Mouse (Mus musculus): Measurements from ENCODE around the gene Arl1. TPM values are rescaled to one million over a fixed set of nuclear protein-coding genes. Genes with fewer than 3 reads are reported as not detected.
"Not testable (repeated sequence)": the region's sequence is repeated elsewhere in the genome, so short reads cannot be mapped to it uniquely, and the experiment has no call there.

Gene Arl1
- polyA plus RNA-seq, 1 experiment, result 246 TPM

- Histone ChIP-seq H3K27ac (ENCODE audit: insufficient read depth, low read length) (no peak overlapping the region), H3K4me3 (ENCODE audit: insufficient read depth, low read length) (no peak overlapping the region), H3K4me1 (ENCODE audit: control insufficient read depth, insufficient read depth, low read length) (no peaks in the 10 kb centered on the region)
- TF ChIP-seq POLR2A (IDR thresholded peaks at IDR 0.05; ENCODE audit: low read depth, low read length) (no peak), CTCF (IDR thresholded peaks at IDR 0.05; ENCODE audit: borderline replicate concordance, insufficient read depth, low read length) (no peak)
These were observed 13.5 kb upstream of the Arl1 start for GRCm38 (mm10) chr10:88716986-88717755.

- Histone ChIP-seq H3K4me3 (ENCODE audit: insufficient read depth, low read length) (no peak overlapping the region), H3K4me1 (ENCODE audit: control insufficient read depth, insufficient read depth, low read length) (no peaks in the 10 kb centered on the region), H3K27ac (ENCODE audit: insufficient read depth, low read length) (no peak overlapping the region)
- TF ChIP-seq CTCF (IDR thresholded peaks at IDR 0.05; ENCODE audit: borderline replicate concordance, insufficient read depth, low read length), result no peak
These were observed 13.0 kb upstream of the Arl1 start for GRCm38 (mm10) chr10:88717756-88718025.

GRCm38 (mm10) chr10:88719618-88720017 is 11.0 kb upstream of the Arl1 start:
- Histone ChIP-seq H3K27ac (ENCODE audit: insufficient read depth, low read length) (no peak overlapping the region), H3K4me3 (ENCODE audit: insufficient read depth, low read length) (no peak overlapping the region), H3K4me1 (ENCODE audit: control insufficient read depth, insufficient read depth, low read length) (no peaks in the 10 kb centered on the region)
- no peak for TF ChIP-seq CTCF (IDR thresholded peaks at IDR 0.05; ENCODE audit: borderline replicate concordance, insufficient read depth, low read length)
- TF ChIP-seq POLR2A (IDR thresholded peaks at IDR 0.05; ENCODE audit: low read depth, low read length), result no peak

GRCm38 (mm10) chr10:88725343-88725742 is 5.3 kb upstream of the Arl1 start:
- peaks cover 2% of the 10 kb centered on the region; the same call in 1 of the 2 replicates for H3K4me1 ChIP-seq (ENCODE audit: control insufficient read depth, insufficient read depth, low read length)
- TF ChIP-seq CTCF (IDR thresholded peaks at IDR 0.05; ENCODE audit: borderline replicate concordance, insufficient read depth, low read length) (no peak), POLR2A (IDR thresholded peaks at IDR 0.05; ENCODE audit: low read depth, low read length) (no peak)

GRCm38 (mm10) chr10:88727128-88727527 is 3.5 kb upstream of the Arl1 start:
- TF ChIP-seq CTCF (IDR thresholded peaks at IDR 0.05; ENCODE audit: borderline replicate concordance, insufficient read depth, low read length), result no peak
- TF ChIP-seq POLR2A (IDR thresholded peaks at IDR 0.05; ENCODE audit: low read depth, low read length), result no peak
- Histone ChIP-seq H3K4me1 (ENCODE audit: control insufficient read depth, insufficient read depth, low read length) (peaks cover 2% of the 10 kb centered on the region; the same call in 1 of the 2 replicates), H3K4me3 (ENCODE audit: insufficient read depth, low read length) (no peak overlapping the region), H3K27ac (ENCODE audit: insufficient read depth, low read length) (no peak overlapping the region)

More at GRCm38 (mm10) chr10:88725343-88725742, 5.3 kb upstream of the Arl1 start:
- H3K4me3 ChIP-seq (ENCODE audit: insufficient read depth, low read length), result no peak overlapping the region
- no peak overlapping the region for H3K27ac ChIP-seq (ENCODE audit: insufficient read depth, low read length)

GRCm38 (mm10) chr10:88728166-88728565 is 2.5 kb upstream of the Arl1 start:
- no peak for TF ChIP-seq CTCF (IDR thresholded peaks at IDR 0.05; ENCODE audit: borderline replicate concordance, insufficient read depth, low read length)
- TF ChIP-seq POLR2A (IDR thresholded peaks at IDR 0.05; ENCODE audit: low read depth, low read length), result no peak
- peaks cover 2% of the 10 kb centered on the region; the same call in 1 of the 2 replicates for H3K4me1 ChIP-seq (ENCODE audit: control insufficient read depth, insufficient read depth, low read length)
- no peak overlapping the region for H3K4me3 ChIP-seq (ENCODE audit: insufficient read depth, low read length)
- H3K27ac ChIP-seq (ENCODE audit: insufficient read depth, low read length), result peak overlapping the region; percentile 58

GRCm38 (mm10) chr10:88731496-88732308 is 1.0 kb downstream of the Arl1 start:
- Histone ChIP-seq H3K27ac (ENCODE audit: insufficient read depth, low read length) (peak overlapping the region; percentile 71), H3K4me1 (ENCODE audit: control insufficient read depth, insufficient read depth, low read length) (peaks cover 2% of the 10 kb centered on the region; the same call in 1 of the 2 replicates), H3K4me3 (ENCODE audit: insufficient read depth, low read length) (peak overlapping the region; percentile 83)
- no peak for TF ChIP-seq CTCF (IDR thresholded peaks at IDR 0.05; ENCODE audit: borderline replicate concordance, insufficient read depth, low read length)
- no peak for TF ChIP-seq POLR2A (IDR thresholded peaks at IDR 0.05; ENCODE audit: low read depth, low read length)

GRCm38 (mm10) chr10:88732309-88732622 is 1.6 kb downstream of the Arl1 start:
- Histone ChIP-seq H3K27ac (ENCODE audit: insufficient read depth, low read length) (no peak overlapping the region), H3K4me3 (ENCODE audit: insufficient read depth, low read length) (peak overlapping the region; percentile 83), H3K4me1 (ENCODE audit: control insufficient read depth, insufficient read depth, low read length) (peaks cover 2% of the 10 kb centered on the region; the same call in 1 of the 2 replicates)
- TF ChIP-seq CTCF (IDR thresholded peaks at IDR 0.05; ENCODE audit: borderline replicate concordance, insufficient read depth, low read length), result no peak
- TF ChIP-seq POLR2A (IDR thresholded peaks at IDR 0.05; ENCODE audit: low read depth, low read length), result peak; percentile 56

GRCm38 (mm10) chr10:88739074-88739473 is 8.4 kb downstream of the Arl1 start:
- H3K27ac ChIP-seq (ENCODE audit: insufficient read depth, low read length); H3K4me3 ChIP-seq (ENCODE audit: insufficient read depth, low read length); H3K4me1 ChIP-seq (ENCODE audit: control insufficient read depth, insufficient read depth, low read length): not testable (repeated sequence)

- TF ChIP-seq POLR2A (IDR thresholded peaks at IDR 0.05; ENCODE audit: low read depth, low read length) (no peak), CTCF (IDR thresholded peaks at IDR 0.05; ENCODE audit: borderline replicate concordance, insufficient read depth, low read length) (no peak)
- no peaks in the 10 kb centered on the region for H3K4me1 ChIP-seq (ENCODE audit: control insufficient read depth, insufficient read depth, low read length)
- no peak overlapping the region for H3K4me3 ChIP-seq (ENCODE audit: insufficient read depth, low read length)
- H3K27ac ChIP-seq (ENCODE audit: insufficient read depth, low read length), result no peak overlapping the region
These were observed 9.2 kb downstream of the Arl1 start for GRCm38 (mm10) chr10:88739818-88740217.

Data from embryonic fibroblast, embryonic 13.5 days (primary cell).